In genomic region chr7:38182962-38183687, GRCm38 (mm10) we compare ENCODE assay signal across 7 mouse cellular contexts. TPM values are rescaled to one million over a fixed set of nuclear protein-coding genes. Genes with fewer than 3 reads are reported as not detected.
DNase-seq lines count a peak whose midpoint lies in the region; ATAC-seq and TF ChIP-seq lines count a peak whose summit lies in the region.

1600014C10Rik (plus strand) TSS chr7:38183217.

- H3K27me3 ChIP-seq in embryonic facial prominence, embryonic 10.5 days (replicated peaks; ENCODE audit: low read depth, poor library complexity, severe bottlenecking), result no peaks in the 10 kb centered on the region
- no peaks in the 10 kb centered on the region for H3K27me3 ChIP-seq in liver, embryonic 12.5 days (replicated peaks)
- no peaks in the 10 kb centered on the region for H3K27me3 ChIP-seq in neural tube, embryonic 15.5 days (replicated peaks)

- in situ Hi-C loops in ES-E14 (cut with MboI; ENCODE audit: low sequenced_read_pairs in 2 of 2, unreplicated experiment in 2 of 2), result no loop called here

- H3K4me3 ChIP-seq in ES-E14 (ENCODE audit: insufficient read depth in 1 of 2, low read depth in 1 of 2, low read length in 2 of 2, poor library complexity in 1 of 2, severe bottlenecking in 1 of 2), result peak within 1 kb of the TSS; percentile 81 to 91
- H3K4me3 ChIP-seq in embryonic facial prominence, embryonic 10.5 days, result peak within 1 kb of the TSS; percentile 78
- H3K4me3 ChIP-seq in liver, embryonic 12.5 days, result peak within 1 kb of the TSS; percentile 70
- H3K4me3 ChIP-seq in neural tube, embryonic 15.5 days (replicated peaks), result peak within 1 kb of the TSS; percentile 60

- H3K9me3 ChIP-seq in ES-E14 (ENCODE audit: control insufficient read depth, insufficient read depth, low read depth, low read length), result no peaks in the 10 kb centered on the region
- H3K9me3 ChIP-seq in embryonic facial prominence, embryonic 10.5 days, result no peaks in the 10 kb centered on the region
- H3K9me3 ChIP-seq in liver, embryonic 12.5 days (replicated peaks), result no peaks in the 10 kb centered on the region
- no peaks in the 10 kb centered on the region for H3K9me3 ChIP-seq in neural tube, embryonic 15.5 days (replicated peaks)

- no peaks in the 10 kb centered on the region for H3K36me3 ChIP-seq in ES-E14 (ENCODE audit: control insufficient read depth, insufficient read depth, low read length, poor library complexity, severe bottlenecking)
- no peaks in the 10 kb centered on the region for H3K36me3 ChIP-seq in embryonic facial prominence, embryonic 10.5 days (replicated peaks)
- no peaks in the 10 kb centered on the region for H3K36me3 ChIP-seq in liver, embryonic 12.5 days
- H3K36me3 ChIP-seq in neural tube, embryonic 15.5 days, result no peaks in the 10 kb centered on the region

- no peaks in the 10 kb centered on the region; a peak in 1 of 4 replicates for H3K4me1 ChIP-seq in ES-E14 (ENCODE audit: control insufficient read depth in 2 of 2, insufficient read depth in 2 of 2, low read length in 2 of 2, poor library complexity in 1 of 2)
- peaks cover 20% of the 10 kb centered on the region for H3K4me1 ChIP-seq in embryonic facial prominence, embryonic 10.5 days
- peaks cover 37% of the 10 kb centered on the region for H3K4me1 ChIP-seq in liver, embryonic 12.5 days
- peaks cover 24% of the 10 kb centered on the region for H3K4me1 ChIP-seq in neural tube, embryonic 15.5 days

- DNase-seq in 3T3-L1 (ENCODE audit: low read depth, low spot score) (peak; percentile 72), ES-E14 (ENCODE audit: low read depth, low spot score) (no peak)
- DNase-seq in embryonic facial prominence, embryonic 10.5 days (ENCODE audit: low spot score), result no peak
- DNase-seq in heart, adult 18-20 months, result peak; percentile 53 to 72
- peak; percentile 73 for DNase-seq in kidney, adult 9 months

- peak within 1 kb of the TSS; percentile 94 for H3K4me2 ChIP-seq in liver, embryonic 12.5 days
- peak within 1 kb of the TSS; percentile 86 for H3K4me2 ChIP-seq in neural tube, embryonic 15.5 days

- peak within 1 kb of the TSS; percentile 81 for H3K9ac ChIP-seq in ES-E14 (ENCODE audit: insufficient read depth, low read depth, low read length, poor library complexity, severe bottlenecking)
- H3K9ac ChIP-seq in liver, embryonic 12.5 days, result peak within 1 kb of the TSS; percentile 72
- H3K9ac ChIP-seq in neural tube, embryonic 15.5 days (replicated peaks), result peak within 1 kb of the TSS; percentile 68

- peak; percentile 65 for ATAC-seq in liver, embryonic 12.5 days
- ATAC-seq in neural tube, embryonic 15.5 days (ENCODE audit: low FRiP score), result peak; percentile 23

- H3K27ac ChIP-seq in ES-E14 (ENCODE audit: insufficient read depth, low read depth, low read length, poor library complexity, severe bottlenecking), result no peak within 1 kb of the TSS
- H3K27ac ChIP-seq in embryonic facial prominence, embryonic 10.5 days (replicated peaks), result peak within 1 kb of the TSS; percentile 90
- H3K27ac ChIP-seq in liver, embryonic 12.5 days, result peak within 1 kb of the TSS; percentile 72
- peak within 1 kb of the TSS; percentile 94 for H3K27ac ChIP-seq in neural tube, embryonic 15.5 days (replicated peaks)

- WGBS in embryonic facial prominence, embryonic 10.5 days, result 3% methylated on average over 28 of the region's 28 CpGs
- WGBS in liver, embryonic 12.5 days (ENCODE audit: insufficient replicate concordance), result 3% methylated on average over 28 of the region's 28 CpGs
- 4% methylated on average over 28 of the region's 28 CpGs for WGBS in neural tube, embryonic 15.5 days

TF ChIP-seq in ES-E14, 5 proteins besides CTCF, POLR2A, EP300 and RAD21:
- TF ChIP-seq MAFK (IDR thresholded peaks at IDR 0.05; ENCODE audit: insufficient read depth, low read depth, low read length), result no peak
- TF ChIP-seq ZC3H11A (IDR thresholded peaks at IDR 0.05; ENCODE audit: borderline replicate concordance, low read depth, low read length), result no peak
- TF ChIP-seq ZNF384 (IDR thresholded peaks at IDR 0.05; ENCODE audit: low read depth, low read length), result no peak

RNA-seq across cellular contexts. Expression of gene 1600014C10Rik, which starts in this region (rescaled TPM):
- 6.5 and 6.6 TPM in 2 replicates for total RNA-seq in ES-E14 (2012; rRNA removed)
- polyA plus RNA-seq in embryonic facial prominence, embryonic 10.5 days (2016; fragmentation: Nextera tagmentation; extraction: Ambion mirVana), result 15.5 and 17.4 TPM in 2 replicates
- total RNA-seq in heart, adult 18-20 months (2021), result 10 to 100 TPM; 36.7 to 37.9 TPM
- polyA plus RNA-seq in liver, embryonic 12.5 days (2016; fragmentation: Nextera tagmentation; extraction: Ambion mirVana), result 7.0 and 7.5 TPM in 2 replicates
- polyA plus RNA-seq in neural tube, embryonic 15.5 days (2015; fragmentation: Nextera tagmentation; extraction: Ambion mirVana), result 32.0 and 36.2 TPM in 2 replicates

Comparison
In these comparisons a context has a peak if more than half of its experiments do, and no peak if none do; other contexts are left out.
1. DNase-seq: peak in 3T3-L1 (single experiment), heart, adult 18-20 months (2 of 2) and kidney, adult 9 months (single experiment); none in ES-E14 (single experiment) and embryonic facial prominence, embryonic 10.5 days (single experiment).
2. Peak in every context shown above with its lines, with median percentiles within 50 percentile points of each other: H3K4me3 ChIP-seq and H3K9ac ChIP-seq.